In the genomic region with DNA sequence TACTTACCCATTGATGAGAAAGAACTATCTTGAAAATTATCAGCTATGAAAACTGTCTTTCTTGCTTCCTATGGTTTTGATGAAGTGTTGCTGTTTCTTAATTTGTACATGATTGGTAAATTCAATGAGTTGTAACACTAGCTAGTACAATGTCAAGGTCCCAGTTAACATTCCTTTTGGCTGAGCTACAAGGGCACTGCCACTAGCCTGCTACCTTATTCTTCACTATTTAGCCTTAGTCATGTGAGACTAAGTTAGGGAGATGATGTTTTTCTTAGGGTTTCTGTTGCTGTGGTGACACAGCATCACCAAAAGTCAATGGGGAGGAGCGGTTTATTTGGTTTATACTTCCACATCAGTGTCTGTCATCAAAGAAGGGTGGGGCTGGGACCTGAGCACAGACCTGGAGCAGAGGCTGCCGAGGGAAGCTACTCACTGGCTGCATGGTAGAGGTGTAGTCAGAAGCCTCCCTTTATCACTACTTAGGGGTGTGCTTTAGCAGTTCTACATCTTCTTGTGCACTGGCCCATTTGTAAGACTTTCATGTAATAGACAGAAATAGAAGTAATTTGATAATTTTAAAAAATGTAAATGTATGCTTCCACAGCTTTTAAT, we compare ENCODE assay signal across 19 mouse cellular contexts.
"Had no signal": no experiment of that assay in that cellular context is flagged by ENCODE, and none has a peak within 500 bp of the region (broad histone marks: within the 10 kb centered on the region; RNA-seq: fewer than 3 reads in every experiment).

No protein-coding gene starts in this region.

- ATAC-seq: liver, embryonic 12.5 days; liver, postnatal 0 days; lung, postnatal 0 days had no signal

- H3K4me3 ChIP-seq: left cerebral cortex, adult 2 months; liver, embryonic 12.5 days; megakaryocyte, embryonic 14.5 days had no signal

- H3K9me3 ChIP-seq: liver, embryonic 12.5 days; megakaryocyte, embryonic 14.5 days had no signal

- H3K9ac ChIP-seq: liver, embryonic 12.5 days; liver, postnatal 0 days; lung, embryonic 14.5 days had no signal

- H3K4me2 ChIP-seq: liver, embryonic 12.5 days; lung, embryonic 14.5 days; midbrain, embryonic 11.5 days had no signal

- H3K27me3 ChIP-seq: liver, embryonic 12.5 days; megakaryocyte, embryonic 14.5 days had no signal

- DNase-seq: kidney, adult 11 months; kidney, adult 8-10 months; kidney, postnatal 14 days; layer of hippocampus, postnatal 36 days; liver, postnatal 0 days; lung, embryonic 14.5 days; midbrain, embryonic 14.5 days; right cerebral cortex, adult 18-20 months; right cerebral cortex, postnatal 14 days; right cerebral cortex, postnatal 4 days; thymus, adult 2 months; thymus, postnatal 14 days; thymus, postnatal 4 days had no signal

- H3K27ac ChIP-seq: left cerebral cortex, adult 2 months; liver, embryonic 12.5 days; macrophage had no signal
